Mouse (Mus musculus) liver, embryonic 14.5 days (tissue): Measurements from ENCODE around the gene Irf2.

Experiments
- CTCF ChIP-seq: IDR thresholded peaks from 2 replicates; pipeline ENCODE4 v1.5.1; 2016; ENCODE audit warnings: antibody characterized with exemption, low read depth, control low read depth
- EP300 ChIP-seq: IDR thresholded peaks from 2 replicates; pipeline ENCODE4 v1.6.1; 2016; ENCODE audit warnings: antibody characterized with exemption, low read depth

DNA sequence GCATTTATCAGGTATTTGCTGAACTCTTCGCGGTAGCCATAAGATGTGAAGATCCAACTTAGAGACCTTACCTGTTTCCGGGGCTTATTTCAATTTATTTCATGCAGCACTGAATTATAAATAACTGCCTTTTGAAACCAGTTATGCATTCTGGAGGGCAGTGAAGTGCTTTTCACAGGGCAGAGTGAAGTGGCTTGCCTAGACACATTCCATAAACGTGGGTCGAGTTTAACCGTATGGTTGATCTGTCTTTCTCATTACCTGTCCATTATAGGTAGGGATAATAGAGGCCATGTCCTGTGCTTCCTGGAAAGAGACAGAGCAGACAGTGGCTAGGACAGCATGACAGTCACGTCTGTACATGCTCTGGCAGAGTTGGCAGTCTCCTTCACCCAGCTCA, 20.0 kb downstream of the Irf2 start:
- TF ChIP-seq CTCF (no peak), EP300 (no peak)
